Mouse (Mus musculus) midbrain, embryonic 11.5 days (tissue): ENCODE measurements around the gene Ap1m2. TPM values are rescaled to one million over a fixed set of nuclear protein-coding genes. Genes with fewer than 3 reads are reported as not detected.
"Not testable (repeated sequence)": the region's sequence is repeated elsewhere in the genome, so short reads cannot be mapped to it uniquely, and the experiment has no call there.

Source experiments
- ATAC-seq: fragments of 200-750 bp; cut with Nextera tagmentation; 2 replicates; pipeline ENCODE4 v1.8.0; 2017; ENCODE audit warnings: moderate TSS enrichment, moderate library complexity; ENCODE audit not compliant: low FRiP score
- DNase-seq: peaks from one replicate; pipeline ENCODE4 v3.0.0; 2015; ENCODE audit warnings: low spot score; ENCODE audit errors: missing footprints
- H3K27ac ChIP-seq: fragments of 300-500 bp; sonication (generic); 2 replicates; pipeline ENCODE4 v1.5.1; 2014; ENCODE audit warnings: low read depth, low read length
- H3K27me3 ChIP-seq: fragments of 300-500 bp; sonication (generic); 2 replicates; pipeline ENCODE4 v1.6.1; 2014; ENCODE audit warnings: mild to moderate bottlenecking, low read length, moderate library complexity, mixed read lengths; ENCODE audit not compliant: control insufficient read depth, insufficient read depth
- H3K36me3 ChIP-seq: fragments of 300-500 bp; sonication (generic); 2 replicates; pipeline ENCODE4 v1.6.1; 2014; ENCODE audit warnings: mild to moderate bottlenecking, low read length, moderate library complexity, mixed read lengths; ENCODE audit not compliant: control insufficient read depth, insufficient read depth
- H3K4me1 ChIP-seq: fragments of 300-500 bp; sonication (generic); 2 replicates; pipeline ENCODE4 v1.6.1; 2014; ENCODE audit warnings: low read length; ENCODE audit not compliant: control insufficient read depth, insufficient read depth
- H3K4me2 ChIP-seq: fragments of 300-500 bp; sonication (generic); 2 replicates; pipeline ENCODE4 v1.6.1; 2014; ENCODE audit warnings: mild to moderate bottlenecking, moderate library complexity
- H3K4me3 ChIP-seq: fragments of 300-500 bp; sonication (generic); 2 replicates; pipeline ENCODE4 v1.5.1; 2014; ENCODE audit warnings: low read depth, low read length
- H3K9ac ChIP-seq: fragments of 300-500 bp; sonication (generic); 2 replicates; pipeline ENCODE4 v1.6.1; 2014; ENCODE audit warnings: low read length
- H3K9me3 ChIP-seq: fragments of 300-500 bp; sonication (generic); 2 replicates; pipeline ENCODE4 v1.6.1; 2016; ENCODE audit warnings: low read length; ENCODE audit not compliant: control insufficient read depth
- WGBS: fragments of 180-500 bp; shearing (Covaris S2); extraction: QIAGEN DNeasy Blood & Tissue Kit; methylation state at CpG from one replicate; pipeline ENCODE4 v1.1.7; 2014; 5-methylcytosine and 5-hydroxymethylcytosine counted together
- polyA plus RNA-seq: library from polyadenylated mRNA; unstranded; fragments of >200 nt; fragmentation: Nextera tagmentation; extraction: Ambion mirVana; gene quantifications from 2 replicates; pipeline ENCODE4 v1.2.1, GENCODE M21; 2014

Ap1m2 gene
- polyA plus RNA-seq, 1 experiment from 2014 or later: 0.68 TPM

- WGBS: under 1% methylated on average over 49 of the region's 49 CpGs
- Histone ChIP-seq H3K4me2 (peak within 1 kb of the TSS; percentile 87), H3K4me1 (peaks cover 16% of the 10 kb centered on the region), H3K27me3 (no peaks in the 10 kb centered on the region), H3K9me3 (no peaks in the 10 kb centered on the region), H3K9ac (peak within 1 kb of the TSS; percentile 95), H3K27ac (peak within 1 kb of the TSS; percentile 54), H3K36me3 (peaks cover 3% of the 10 kb centered on the region), H3K4me3 (peak within 1 kb of the TSS; percentile 71)
- DNase-seq (peak; percentile 100), ATAC-seq (peak; percentile 99)
Measured at GRCm38 (mm10) chr9:21265000-21265561, 47.1 kb downstream of the Ap1m2 start, which contains the start of gene Atg4d. Atg4d (plus strand) TSS chr9:21265293.

- peak overlapping the region; percentile 54 for H3K27ac ChIP-seq
- peak overlapping the region; percentile 71 for H3K4me3 ChIP-seq
- H3K4me1 ChIP-seq: peaks cover 16% of the 10 kb centered on the region
- peaks cover 3% of the 10 kb centered on the region for H3K36me3 ChIP-seq
- peak; percentile 33 for ATAC-seq
- H3K4me2 ChIP-seq: peak overlapping the region; percentile 87
- no peaks in the 10 kb centered on the region for H3K27me3 ChIP-seq
- no peak for DNase-seq
- WGBS: 19% methylated on average over 17 of the region's 17 CpGs
- H3K9me3 ChIP-seq: no peaks in the 10 kb centered on the region
- H3K9ac ChIP-seq: peak overlapping the region; percentile 95
Measured at GRCm38 (mm10) chr9:21264272-21264999, 47.7 kb downstream of the Ap1m2 start.

GRCm38 (mm10) chr9:21261831-21262230 lies 50.3 kb downstream of the Ap1m2 start:
- DNase-seq: no peak
- H3K9ac ChIP-seq: no peak overlapping the region
- no peaks in the 10 kb centered on the region for H3K9me3 ChIP-seq
- no peak overlapping the region for H3K27ac ChIP-seq
- no peak for ATAC-seq
- H3K4me2 ChIP-seq: no peak overlapping the region
- H3K4me1 ChIP-seq: peaks cover 16% of the 10 kb centered on the region
- H3K27me3 ChIP-seq: no peaks in the 10 kb centered on the region
- H3K4me3 ChIP-seq: no peak overlapping the region
- WGBS: 58% methylated on average over 2 of the region's 2 CpGs
- no peaks in the 10 kb centered on the region for H3K36me3 ChIP-seq

GRCm38 (mm10) chr9:21260491-21261040 lies 51.6 kb downstream of the Ap1m2 start:
- Histone ChIP-seq H3K36me3 (no peaks in the 10 kb centered on the region), H3K4me2 (no peak overlapping the region), H3K9ac (no peak overlapping the region), H3K27me3 (no peaks in the 10 kb centered on the region), H3K4me1 (peaks cover 3% of the 10 kb centered on the region), H3K27ac (no peak overlapping the region), H3K4me3 (no peak overlapping the region), H3K9me3 (no peaks in the 10 kb centered on the region)
- no peak for ATAC-seq
- WGBS: 82% methylated on average over 6 of the region's 6 CpGs
- DNase-seq: no peak

GRCm38 (mm10) chr9:21256349-21256748 lies 55.8 kb downstream of the Ap1m2 start:
- not testable (repeated sequence) for H3K4me2 ChIP-seq, H3K27me3 ChIP-seq, DNase-seq, H3K27ac ChIP-seq, H3K4me1 ChIP-seq, ATAC-seq, H3K9ac ChIP-seq, H3K4me3 ChIP-seq, H3K9me3 ChIP-seq, H3K36me3 ChIP-seq
- WGBS: 86% methylated on average over 4 of the region's 4 CpGs

DNA sequence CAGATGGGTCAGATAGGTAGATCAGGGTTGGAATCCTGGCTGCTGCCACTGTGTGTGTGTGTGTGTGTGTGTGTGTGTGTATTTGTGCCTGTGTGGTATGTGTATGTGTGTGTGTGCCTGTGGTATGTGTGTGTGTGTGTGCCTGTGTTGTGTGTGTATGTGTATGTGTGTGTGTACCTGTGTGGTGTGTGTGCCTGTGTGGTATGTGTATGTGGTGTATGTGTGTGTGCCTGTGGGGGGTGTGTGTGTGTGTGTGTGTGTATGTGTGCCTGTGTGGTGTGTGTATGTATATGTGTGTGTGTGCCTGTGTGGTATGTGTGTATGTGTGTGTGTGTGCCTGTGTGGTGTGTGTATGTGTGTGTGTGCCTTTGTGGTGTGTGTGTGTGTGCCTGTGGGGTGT lies 57.4 kb downstream of the Ap1m2 start:
- DNase-seq (no peak), ATAC-seq (no peak)
- no peak overlapping the region for H3K27ac ChIP-seq
- no peak overlapping the region for H3K4me3 ChIP-seq
- H3K9ac ChIP-seq: no peak overlapping the region
- no peak overlapping the region for H3K4me2 ChIP-seq
- no peaks in the 10 kb centered on the region for H3K4me1 ChIP-seq
- H3K36me3 ChIP-seq: no peaks in the 10 kb centered on the region
- H3K9me3 ChIP-seq: no peaks in the 10 kb centered on the region
- peaks cover 15% of the 10 kb centered on the region for H3K27me3 ChIP-seq

DNA sequence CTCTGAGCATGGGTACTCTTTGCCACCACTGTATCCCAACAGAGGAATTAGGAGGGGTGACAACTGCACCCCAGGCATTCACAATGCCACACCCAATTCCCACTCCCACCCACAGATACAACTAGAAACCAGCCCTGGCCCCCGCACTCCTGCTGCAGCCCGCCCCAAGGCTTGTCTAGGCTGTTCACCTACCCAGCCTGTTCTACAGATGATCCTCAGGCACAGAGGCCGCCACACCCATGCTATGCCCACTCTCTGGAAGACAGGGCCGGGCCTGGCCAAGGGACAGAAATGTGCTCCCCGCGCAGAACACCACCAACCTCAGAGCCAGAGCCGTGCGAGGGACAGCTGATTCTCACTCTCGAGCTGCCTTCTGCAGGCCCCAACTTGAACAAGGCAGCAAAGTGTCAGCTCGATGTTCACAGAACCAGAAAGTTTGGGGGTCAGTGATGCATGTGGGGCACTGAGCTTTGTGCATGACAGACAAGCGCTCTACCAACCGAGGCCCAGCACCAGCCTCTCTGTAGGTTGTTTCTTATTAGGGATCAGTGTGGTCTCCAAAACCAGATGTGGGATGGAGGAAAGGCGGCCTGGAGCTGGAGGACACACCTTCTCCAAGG lies 60.9 kb downstream of the Ap1m2 start:
- H3K9me3 ChIP-seq: no peaks in the 10 kb centered on the region

DNA sequence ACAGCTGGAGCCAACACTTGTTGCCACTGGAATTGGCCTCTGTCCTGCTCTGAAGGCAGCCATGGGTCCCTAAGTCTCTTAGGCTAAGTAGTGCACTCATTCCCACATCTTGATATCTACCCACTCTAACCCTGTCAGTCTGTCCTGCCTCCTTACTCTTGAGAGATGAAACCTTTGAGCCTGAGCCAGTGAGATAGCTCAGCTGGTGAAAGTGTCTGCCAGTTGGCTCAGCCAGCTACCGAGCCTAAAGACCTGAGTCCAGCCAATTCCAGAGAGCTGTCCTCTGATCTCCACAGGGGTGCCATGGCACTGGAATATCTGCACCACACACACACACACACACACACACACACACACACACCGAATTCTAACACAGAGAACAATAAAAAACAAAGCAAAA lies 61.6 kb downstream of the Ap1m2 start:
- WGBS: 60% methylated on average over 2 of the region's 2 CpGs
- Histone ChIP-seq H3K27me3 (peaks cover 51% of the 10 kb centered on the region), H3K9ac (no peak overlapping the region)

More for the DNA sequence above, 60.9 kb downstream of the Ap1m2 start:
- Histone ChIP-seq H3K36me3 (no peaks in the 10 kb centered on the region), H3K27me3 (peaks cover 44% of the 10 kb centered on the region), H3K4me2 (no peak overlapping the region), H3K9ac (no peak overlapping the region), H3K27ac (no peak overlapping the region), H3K4me1 (no peaks in the 10 kb centered on the region), H3K4me3 (no peak overlapping the region)
- no peak for DNase-seq
- 68% methylated on average over 13 of the region's 13 CpGs for WGBS
- no peak for ATAC-seq

More for the DNA sequence above, 61.6 kb downstream of the Ap1m2 start:
- ATAC-seq: no peak
- no peak for DNase-seq
- H3K9me3 ChIP-seq: no peaks in the 10 kb centered on the region
- no peak overlapping the region for H3K27ac ChIP-seq
- no peaks in the 10 kb centered on the region for H3K4me1 ChIP-seq
- no peak overlapping the region for H3K4me3 ChIP-seq
- H3K4me2 ChIP-seq: no peak overlapping the region
- no peaks in the 10 kb centered on the region for H3K36me3 ChIP-seq
